In genomic region chr8:121919158-121919557, GRCm38 (mm10) we compare ENCODE assay signal across 24 mouse cellular contexts. TPM values are rescaled to one million over a fixed set of nuclear protein-coding genes. Genes with fewer than 3 reads are reported as not detected.
"Had no signal": no experiment of that assay in that cellular context is flagged by ENCODE, and none has a peak within 500 bp of the region (broad histone marks: within the 10 kb centered on the region; RNA-seq: fewer than 3 reads in every experiment).

No protein-coding gene starts in this region.

- ATAC-seq: midbrain, embryonic 13.5 days had no signal

- H3K9me3 ChIP-seq: liver, embryonic 13.5 days; midbrain, embryonic 13.5 days; neural tube, embryonic 12.5 days; neural tube, embryonic 15.5 days had no signal

- H3K27me3 ChIP-seq: liver, embryonic 13.5 days; midbrain, embryonic 13.5 days; neural tube, embryonic 12.5 days; neural tube, embryonic 15.5 days had no signal

- H3K9ac ChIP-seq: liver, embryonic 13.5 days; lung, embryonic 14.5 days; midbrain, embryonic 13.5 days; neural tube, embryonic 12.5 days; neural tube, embryonic 15.5 days had no signal

- H3K27ac ChIP-seq: left cerebral cortex, adult 2 months; liver, embryonic 13.5 days; macrophage; midbrain, embryonic 13.5 days; neural tube, embryonic 12.5 days; neural tube, embryonic 15.5 days; stomach, postnatal 0 days had no signal

- H3K4me2 ChIP-seq: liver, embryonic 13.5 days; lung, embryonic 14.5 days; midbrain, embryonic 13.5 days; neural tube, embryonic 12.5 days; neural tube, embryonic 15.5 days had no signal

- H3K4me3 ChIP-seq: left cerebral cortex, adult 2 months; liver, embryonic 13.5 days; midbrain, embryonic 13.5 days; neural tube, embryonic 12.5 days; neural tube, embryonic 15.5 days had no signal

- H3K4me1 ChIP-seq: liver, embryonic 13.5 days had no signal

- H3K36me3 ChIP-seq: liver, embryonic 13.5 days; midbrain, embryonic 13.5 days; neural tube, embryonic 12.5 days; neural tube, embryonic 15.5 days had no signal

- DNase-seq: layer of hippocampus, postnatal 36 days; liver, embryonic 13.5 days; lung, embryonic 14.5 days; right cerebral cortex, adult 18-20 months; right cerebral cortex, postnatal 14 days; right cerebral cortex, postnatal 4 days; thymus, adult 2 months; thymus, postnatal 14 days; thymus, postnatal 4 days had no signal

RNA-seq across cellular contexts. Expression of gene Car5a, which starts 25.5 kb away (rescaled TPM):
- total RNA-seq: layer of hippocampus, postnatal 10 days; layer of hippocampus, postnatal 36 days; left cerebral cortex, adult 2 months; left cerebral cortex, postnatal 10 days; left cerebral cortex, postnatal 36 days; megakaryocyte, adult 5-6 weeks; midbrain, postnatal 0 days had no signal
- polyA plus RNA-seq: kidney, embryonic 16.5 days; limb, embryonic 11.5 days; limb, embryonic 14.5 days; lung, embryonic 14.5 days; macrophage; stomach, embryonic 14.5 days; thymus, adult 2 months had no signal
